Mouse (Mus musculus) midbrain, embryonic 10.5 days (tissue): Measurements from ENCODE around the gene Pnrc2. TPM values are rescaled to one million over a fixed set of nuclear protein-coding genes. Genes with fewer than 3 reads are reported as not detected.

Experiments
- DNase-seq: peaks from one replicate; pipeline ENCODE4 v3.0.0-alpha.2; 2017; ENCODE audit warnings: low spot score
- H3K27ac ChIP-seq: fragments of 300-500 bp; sonication (generic); replicated peaks from 2 replicates; pipeline ENCODE4 v1.5.1; 2016; ENCODE audit warnings: mild to moderate bottlenecking
- H3K27me3 ChIP-seq: fragments of 300-500 bp; sonication (generic); 2 replicates; pipeline ENCODE4 v1.6.1; 2016; ENCODE audit warnings: low read depth, mild to moderate bottlenecking; ENCODE audit not compliant: poor library complexity, severe bottlenecking
- H3K36me3 ChIP-seq: fragments of 300-500 bp; sonication (generic); 2 replicates; pipeline ENCODE4 v1.6.1; 2016; ENCODE audit warnings: mild to moderate bottlenecking, moderate library complexity
- H3K4me1 ChIP-seq: fragments of 300-500 bp; sonication (generic); 2 replicates; pipeline ENCODE4 v1.6.1; 2016
- H3K4me3 ChIP-seq: fragments of 300-500 bp; sonication (generic); 2 replicates; pipeline ENCODE4 v1.5.1; 2016; ENCODE audit warnings: mild to moderate bottlenecking, moderate library complexity
- H3K9me3 ChIP-seq: fragments of 300-500 bp; sonication (generic); replicated peaks from 2 replicates; pipeline ENCODE4 v1.6.1; 2016; ENCODE audit warnings: mild to moderate bottlenecking
- WGBS: fragments of 180-500 bp; shearing (Covaris S2); methylation state at CpG from one replicate; pipeline ENCODE4 v1.1.7; 2016; 5-methylcytosine and 5-hydroxymethylcytosine counted together
- polyA plus RNA-seq: library from polyadenylated mRNA; unstranded; fragments of >200 nt; fragmentation: Nextera tagmentation; extraction: Ambion mirVana; gene quantifications from 2 replicates; pipeline ENCODE4 v1.2.1, GENCODE M21; 2016

Pnrc2 gene
- polyA plus RNA-seq, 1 experiment from 2014 or later, result 225 TPM

DNA sequence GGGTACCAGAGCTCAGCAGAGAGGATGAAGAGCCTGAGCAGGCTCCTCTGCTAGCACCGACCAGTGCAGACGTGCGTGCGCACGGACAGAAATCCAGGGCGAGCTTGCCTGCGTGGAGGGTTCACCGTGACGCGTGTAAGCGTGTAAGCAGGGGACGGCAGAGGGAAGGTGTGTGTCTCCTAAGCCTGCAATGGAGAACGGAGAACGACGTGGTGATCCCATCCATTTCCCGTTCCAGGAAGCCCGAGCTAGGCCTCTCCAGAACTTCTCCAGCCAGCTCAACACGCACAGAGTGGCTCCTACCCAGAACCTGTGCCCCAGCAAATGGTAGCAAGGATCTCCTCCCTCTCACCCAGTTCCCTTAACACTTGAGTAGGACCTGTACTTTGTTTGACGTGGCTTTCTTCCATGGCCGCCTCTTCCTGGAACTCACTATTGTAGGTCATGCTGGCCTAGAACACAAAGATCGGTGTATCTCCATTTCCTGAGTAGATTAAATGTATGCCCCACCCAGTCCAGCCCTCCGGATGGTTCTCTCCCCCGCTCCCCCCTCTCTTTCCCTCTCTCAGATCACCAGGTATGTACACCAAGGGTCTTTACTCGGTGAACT is 14.9 kb upstream of the Pnrc2 start:
- no peak overlapping the region for H3K27ac ChIP-seq
- peaks cover 13% of the 10 kb centered on the region for H3K4me1 ChIP-seq
- H3K36me3 ChIP-seq, result no peaks in the 10 kb centered on the region
- no peaks in the 10 kb centered on the region for H3K9me3 ChIP-seq
- WGBS, result 92% methylated on average over 24 of the region's 24 CpGs
- H3K4me3 ChIP-seq, result no peak overlapping the region
- no peaks in the 10 kb centered on the region for H3K27me3 ChIP-seq
- no peak for DNase-seq

DNA sequence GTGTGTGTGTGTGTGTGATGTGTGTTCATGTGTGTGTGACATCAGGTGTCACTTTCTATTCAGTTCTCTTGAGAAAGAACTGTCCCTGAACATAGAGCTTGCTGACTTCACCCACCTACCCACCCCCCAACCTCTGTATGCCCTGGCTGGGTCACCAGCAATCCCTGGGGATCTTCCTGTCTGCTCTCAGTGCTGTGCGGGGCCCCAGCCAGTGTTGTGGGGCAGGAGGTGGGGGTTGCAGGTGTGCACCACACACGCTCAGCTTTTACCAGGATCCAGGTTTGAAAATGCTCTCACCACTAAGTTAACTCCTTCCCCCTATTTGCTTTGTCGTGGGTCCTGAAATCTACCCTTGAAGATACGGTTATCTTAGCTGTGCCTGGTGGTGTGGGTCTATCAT is 12.5 kb upstream of the Pnrc2 start:
- WGBS, result 91% methylated on average over 4 of the region's 4 CpGs
- Histone ChIP-seq H3K27ac (no peak overlapping the region), H3K4me3 (no peak overlapping the region)

DNA sequence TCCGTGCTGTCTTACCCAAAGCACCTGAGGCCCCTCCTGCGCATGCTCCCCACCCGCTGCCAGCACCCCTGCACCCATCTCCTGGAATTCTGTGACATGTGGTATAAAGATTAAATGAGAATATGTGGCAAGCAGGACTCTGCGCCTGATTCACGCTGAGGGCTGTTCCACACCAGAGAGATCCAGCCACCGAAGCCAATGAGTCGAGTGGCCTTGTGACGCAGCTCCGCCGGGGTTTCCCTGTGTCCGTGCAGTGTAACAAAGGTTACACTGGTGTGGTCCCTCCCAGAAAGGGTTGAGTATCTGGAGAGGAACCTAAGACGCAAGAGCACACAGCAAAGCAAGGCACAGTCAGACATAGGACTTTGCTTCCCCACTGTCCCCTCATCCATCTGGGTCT is 12.0 kb upstream of the Pnrc2 start:
- Histone ChIP-seq H3K9me3 (no peaks in the 10 kb centered on the region), H3K27me3 (no peaks in the 10 kb centered on the region), H3K4me1 (peaks cover 21% of the 10 kb centered on the region), H3K4me3 (no peak overlapping the region), H3K36me3 (no peaks in the 10 kb centered on the region), H3K27ac (no peak overlapping the region)
- WGBS, result 93% methylated on average over 12 of the region's 12 CpGs
- no peak for DNase-seq

More for the DNA sequence above, 12.5 kb upstream of the Pnrc2 start:
- Histone ChIP-seq H3K9me3 (no peaks in the 10 kb centered on the region), H3K36me3 (no peaks in the 10 kb centered on the region), H3K27me3 (no peaks in the 10 kb centered on the region), H3K4me1 (peaks cover 21% of the 10 kb centered on the region)
- DNase-seq, result no peak

DNA sequence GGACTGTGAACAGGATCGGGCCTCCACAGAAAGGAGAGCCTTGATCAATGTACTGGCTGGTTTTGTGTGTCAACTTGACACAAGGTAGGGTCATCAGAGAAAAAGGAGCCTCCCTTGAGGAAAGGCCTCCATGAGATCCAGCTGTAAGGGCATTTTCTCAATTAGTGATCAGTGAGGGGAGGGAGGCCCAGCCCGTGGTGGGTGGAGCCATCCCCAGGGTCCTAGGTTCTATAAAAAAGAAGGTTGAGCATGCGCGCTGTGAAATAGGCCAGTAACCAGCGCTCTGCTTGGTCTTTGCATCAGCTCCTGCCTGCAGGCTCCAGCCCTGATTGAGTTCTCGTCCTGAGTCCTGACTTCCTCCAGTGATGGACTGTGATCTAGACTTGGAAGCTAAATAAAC is 10.9 kb upstream of the Pnrc2 start:
- Histone ChIP-seq H3K4me1 (peaks cover 21% of the 10 kb centered on the region), H3K27me3 (no peaks in the 10 kb centered on the region), H3K27ac (no peak overlapping the region; the same call in 1 of the 2 replicates), H3K36me3 (no peaks in the 10 kb centered on the region), H3K9me3 (no peaks in the 10 kb centered on the region), H3K4me3 (no peak overlapping the region)
- WGBS, result 59% methylated on average over 6 of the region's 6 CpGs
- no peak for DNase-seq

DNA sequence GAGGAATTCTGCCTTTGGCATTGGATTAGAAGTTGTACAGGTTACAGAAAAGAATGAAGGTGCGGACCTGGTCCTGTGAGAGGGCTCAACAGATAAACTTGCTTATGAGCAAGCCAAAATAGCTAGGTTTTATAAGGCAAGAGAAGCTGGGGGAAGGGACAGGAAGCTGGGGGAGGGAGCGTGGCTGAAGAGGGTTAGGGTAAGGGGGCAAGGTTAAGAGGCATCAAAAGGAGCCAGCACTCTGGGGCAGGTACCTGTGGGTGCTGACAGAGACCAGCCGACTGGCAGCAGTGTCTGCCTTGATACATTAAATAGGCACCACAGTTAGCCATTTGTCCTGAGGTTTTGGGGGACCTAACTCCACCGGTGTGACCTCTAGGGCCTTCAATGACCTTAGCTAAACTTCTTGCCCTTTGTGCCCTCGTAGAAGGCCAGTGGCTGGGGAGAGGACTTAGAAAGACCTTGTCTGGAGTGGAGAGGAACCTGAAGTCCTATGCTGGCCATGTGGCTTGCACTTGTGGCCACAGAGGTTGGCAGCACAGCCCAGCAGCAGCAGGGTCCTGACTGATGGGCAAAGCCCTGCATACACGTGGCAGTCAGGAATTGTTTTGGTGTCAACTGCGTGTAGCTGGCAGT is 10.3 kb upstream of the Pnrc2 start:
- Histone ChIP-seq H3K9me3 (no peaks in the 10 kb centered on the region), H3K27ac (no peak overlapping the region; the same call in 1 of the 2 replicates), H3K36me3 (no peaks in the 10 kb centered on the region), H3K4me3 (no peak overlapping the region), H3K27me3 (no peaks in the 10 kb centered on the region), H3K4me1 (peaks cover 21% of the 10 kb centered on the region)
- no peak for DNase-seq
- 65% methylated on average over 7 of the region's 7 CpGs for WGBS

DNA sequence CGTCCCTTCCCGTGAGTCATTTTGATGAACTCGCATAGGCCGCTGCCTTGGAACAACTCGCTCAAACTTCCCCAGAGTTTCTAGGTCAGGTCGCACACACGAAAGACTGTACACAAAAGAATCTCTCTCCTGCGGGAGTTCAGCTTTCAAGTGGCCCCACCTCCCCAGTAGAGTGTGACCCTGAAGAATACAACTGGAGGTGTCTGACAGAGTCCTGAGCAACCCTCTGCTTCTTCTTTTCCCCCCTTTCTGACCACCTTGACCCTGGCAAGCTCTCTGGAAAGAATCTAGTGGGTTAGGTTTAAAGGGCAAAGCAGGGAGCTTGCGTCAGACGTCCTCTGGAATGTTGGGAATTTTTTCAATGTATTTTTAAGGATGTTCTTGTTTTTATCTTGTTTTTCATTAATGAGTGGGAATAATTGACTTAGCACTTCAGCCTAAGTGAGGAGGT is 9.8 kb upstream of the Pnrc2 start:
- Histone ChIP-seq H3K36me3 (no peaks in the 10 kb centered on the region), H3K4me3 (no peak overlapping the region), H3K27ac (no peak overlapping the region), H3K9me3 (no peaks in the 10 kb centered on the region), H3K27me3 (no peaks in the 10 kb centered on the region), H3K4me1 (peaks cover 21% of the 10 kb centered on the region)
- peak; percentile 10 for DNase-seq
- 57% methylated on average over 10 of the region's 10 CpGs for whole genome bisulfite sequencing

DNA sequence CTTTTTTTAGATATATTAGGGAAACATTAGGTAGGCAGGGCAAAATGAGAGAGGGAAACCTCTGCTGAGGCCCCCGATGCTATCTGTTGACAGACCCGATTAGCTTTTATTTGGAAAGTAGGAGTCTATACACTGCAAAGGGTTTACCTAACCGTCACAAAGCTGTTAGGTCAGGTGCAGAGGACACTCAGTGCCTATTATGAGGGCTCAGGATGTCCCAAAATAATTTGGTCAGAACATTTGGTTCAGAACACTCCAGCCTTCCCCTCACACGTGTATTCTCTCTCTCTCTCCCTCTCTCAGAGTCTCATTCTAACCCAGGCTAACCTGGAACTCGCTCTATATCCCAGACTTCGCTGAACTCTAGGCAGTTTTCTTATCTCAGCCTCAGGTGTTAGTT is 8.4 kb upstream of the Pnrc2 start:
- DNase-seq, result peak; percentile 8
- 83% methylated on average over 6 of the region's 6 CpGs for WGBS
- no peaks in the 10 kb centered on the region for H3K9me3 ChIP-seq
- peaks cover 23% of the 10 kb centered on the region for H3K4me1 ChIP-seq
- H3K4me3 ChIP-seq, result no peak overlapping the region
- no peaks in the 10 kb centered on the region for H3K27me3 ChIP-seq
- no peak overlapping the region for H3K27ac ChIP-seq
- no peaks in the 10 kb centered on the region for H3K36me3 ChIP-seq

DNA sequence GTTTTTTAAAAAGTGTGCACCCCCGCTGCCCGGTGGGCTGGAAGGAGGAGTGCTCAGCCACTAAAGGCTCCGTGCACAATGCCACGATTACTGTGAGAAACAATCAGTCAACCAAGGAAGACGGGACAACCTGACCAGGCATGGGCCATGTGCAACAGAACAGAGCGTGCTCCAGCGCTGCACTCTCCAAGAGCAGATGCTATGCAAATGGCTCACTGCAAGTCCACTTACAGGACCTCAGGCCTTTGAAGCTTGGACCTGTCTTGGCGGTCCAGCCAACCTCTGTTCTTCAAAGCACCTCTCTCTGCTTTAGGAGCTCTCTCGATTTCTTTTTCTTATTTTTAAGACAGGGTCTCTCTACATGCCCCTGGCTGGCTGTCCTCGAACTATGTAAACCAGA is 6.9 kb upstream of the Pnrc2 start:
- DNase-seq, result peak; percentile 10
- Histone ChIP-seq H3K4me3 (no peak overlapping the region), H3K36me3 (no peaks in the 10 kb centered on the region), H3K27me3 (no peaks in the 10 kb centered on the region), H3K27ac (no peak overlapping the region), H3K9me3 (no peaks in the 10 kb centered on the region), H3K4me1 (peaks cover 37% of the 10 kb centered on the region)
- WGBS, result 85% methylated on average over 10 of the region's 10 CpGs

DNA sequence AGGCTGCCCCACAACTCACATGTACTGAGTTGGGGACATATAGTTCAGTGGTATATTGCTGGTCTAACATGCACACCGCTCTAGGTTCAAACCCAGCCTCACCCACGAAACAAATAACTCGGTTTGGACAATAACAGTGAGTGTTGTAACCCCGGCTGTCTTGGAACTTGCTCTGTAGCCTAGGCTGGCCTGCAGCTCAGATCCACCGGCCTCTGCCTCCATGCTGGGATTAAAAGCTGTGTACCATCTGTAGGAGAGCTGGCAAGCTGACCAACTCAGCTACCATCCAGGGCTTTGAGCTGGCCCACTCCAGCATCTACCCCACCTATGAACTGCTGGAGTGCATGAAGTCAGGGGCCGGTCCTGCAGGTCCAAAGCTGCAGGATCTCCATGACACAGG is 6.4 kb upstream of the Pnrc2 start:
- peak overlapping the region; percentile 14; the same call in 1 of the 2 replicates for H3K27ac ChIP-seq
- 97% methylated on average over 6 of the region's 6 CpGs for WGBS

DNA sequence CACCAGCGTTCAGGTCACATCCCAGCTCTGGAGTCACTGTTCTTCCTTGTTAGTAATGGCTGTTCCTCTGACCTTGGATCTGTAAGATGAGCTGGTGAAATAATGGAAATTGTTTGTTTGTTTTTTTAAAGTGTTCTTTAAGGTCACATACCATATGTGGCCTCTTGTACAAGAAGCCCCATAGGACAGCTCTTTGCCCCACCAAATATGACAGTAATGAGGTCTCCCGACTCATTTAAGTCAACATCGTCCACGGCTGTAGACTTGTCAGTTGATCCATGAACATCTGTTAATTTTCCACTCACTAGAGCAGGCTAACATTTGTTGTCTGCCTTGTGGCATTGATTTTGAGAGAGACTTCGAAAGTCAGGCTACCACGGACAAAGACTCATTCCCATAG is 5.4 kb upstream of the Pnrc2 start:
- 76% methylated on average over 6 of the region's 6 CpGs for WGBS

More for the DNA sequence above, 6.4 kb upstream of the Pnrc2 start:
- H3K9me3 ChIP-seq, result no peaks in the 10 kb centered on the region
- peaks cover 43% of the 10 kb centered on the region for H3K4me1 ChIP-seq
- no peak overlapping the region for H3K4me3 ChIP-seq
- H3K36me3 ChIP-seq, result no peaks in the 10 kb centered on the region
- no peaks in the 10 kb centered on the region for H3K27me3 ChIP-seq
- peak; percentile 10 for DNase-seq

DNA sequence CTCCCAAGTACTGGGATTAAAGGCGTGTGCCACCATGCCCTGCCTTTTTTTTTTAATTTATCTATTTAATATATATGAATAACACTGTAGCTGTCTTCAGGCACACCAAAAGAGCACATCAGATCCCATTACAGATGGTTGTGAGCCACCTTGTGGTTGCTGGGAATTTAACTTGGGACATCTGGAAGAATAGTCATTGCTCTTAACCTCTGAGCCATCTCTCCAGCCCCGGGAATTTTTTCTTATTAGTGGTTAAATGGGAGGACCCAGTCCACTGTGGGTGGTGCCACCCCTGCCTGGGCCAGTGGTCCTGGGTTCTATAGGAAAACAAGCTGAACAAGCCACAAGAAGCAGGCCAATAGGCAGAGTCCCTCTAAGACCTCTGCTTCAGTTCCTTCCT is 4.1 kb upstream of the Pnrc2 start:
- DNase-seq, result peak; percentile 11
- 75% methylated on average over 2 of the region's 2 CpGs for WGBS

More for the DNA sequence above, 5.4 kb upstream of the Pnrc2 start:
- H3K27ac ChIP-seq, result no peak overlapping the region
- H3K9me3 ChIP-seq, result no peaks in the 10 kb centered on the region
- peaks cover 45% of the 10 kb centered on the region for H3K4me1 ChIP-seq
- peak; percentile 13 for DNase-seq
- H3K36me3 ChIP-seq, result no peaks in the 10 kb centered on the region
- H3K4me3 ChIP-seq, result no peak overlapping the region
- no peaks in the 10 kb centered on the region for H3K27me3 ChIP-seq

DNA sequence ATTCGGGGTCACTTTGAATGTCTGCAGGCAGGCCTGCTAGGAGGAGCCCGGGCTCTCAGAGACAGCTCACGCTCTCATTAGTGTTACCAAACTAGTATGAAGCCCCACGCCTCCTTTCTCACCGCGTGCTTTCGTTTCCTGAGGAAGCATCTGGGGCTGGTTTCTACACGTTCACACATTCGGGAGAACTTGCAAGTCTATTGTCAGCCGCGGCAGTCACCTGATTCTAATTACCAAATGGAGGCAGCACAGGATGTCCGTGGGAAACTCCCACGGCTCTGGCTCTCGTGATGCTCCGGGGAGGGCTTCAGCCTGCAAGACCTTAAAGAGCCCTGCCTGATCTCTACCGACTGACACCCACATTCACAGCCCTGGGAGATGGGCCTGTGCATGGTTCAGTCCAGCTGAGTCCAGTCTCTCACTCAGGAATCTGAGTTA is 3.0 kb upstream of the Pnrc2 start:
- H3K4me1 ChIP-seq, result peaks cover 45% of the 10 kb centered on the region
- peak; percentile 54 for DNase-seq
- peak overlapping the region; percentile 39 for H3K4me3 ChIP-seq
- no peaks in the 10 kb centered on the region for H3K27me3 ChIP-seq
- peak overlapping the region; percentile 100 for H3K27ac ChIP-seq
- peaks cover 14% of the 10 kb centered on the region for H3K36me3 ChIP-seq
- no peaks in the 10 kb centered on the region for H3K9me3 ChIP-seq
- 8% methylated on average over 16 of the region's 16 CpGs for WGBS

More for the DNA sequence above, 4.1 kb upstream of the Pnrc2 start:
- Histone ChIP-seq H3K27me3 (no peaks in the 10 kb centered on the region), H3K4me1 (peaks cover 36% of the 10 kb centered on the region), H3K36me3 (peaks cover 3% of the 10 kb centered on the region), H3K4me3 (no peak overlapping the region), H3K27ac (no peak overlapping the region), H3K9me3 (no peaks in the 10 kb centered on the region)

DNA sequence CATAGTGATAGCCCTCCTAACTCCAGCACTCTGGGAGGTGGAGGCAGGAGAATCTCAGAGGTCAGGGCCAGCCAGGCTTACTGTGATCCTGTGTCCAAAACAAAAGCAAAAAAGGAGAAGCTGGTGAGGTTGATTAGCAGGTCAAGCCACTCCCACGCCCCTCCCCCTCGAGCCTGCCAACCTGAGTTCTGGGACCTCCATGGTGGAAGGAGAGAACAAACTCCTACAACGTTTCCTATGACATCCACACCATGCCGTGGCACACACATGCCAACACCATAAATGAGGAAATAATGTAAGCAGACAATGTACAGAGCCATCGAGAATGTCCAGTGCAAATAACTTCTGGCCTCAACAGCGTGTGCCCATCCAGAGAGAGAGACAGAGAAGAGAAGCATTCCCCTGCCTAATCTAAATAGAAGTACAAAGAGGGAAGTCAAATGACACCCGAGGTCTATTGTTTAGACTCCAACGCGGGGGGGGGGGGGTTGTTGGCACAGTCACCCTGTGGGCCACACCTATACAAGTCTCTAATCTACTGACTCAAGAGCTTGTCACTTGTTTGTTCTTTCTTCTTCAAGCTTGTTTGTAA is 2.4 kb upstream of the Pnrc2 start:
- Histone ChIP-seq H3K9me3 (no peaks in the 10 kb centered on the region), H3K4me3 (peak overlapping the region; percentile 39), H3K27me3 (no peaks in the 10 kb centered on the region), H3K4me1 (peaks cover 50% of the 10 kb centered on the region), H3K27ac (peak overlapping the region; percentile 100), H3K36me3 (peaks cover 19% of the 10 kb centered on the region)
- WGBS, result 9% methylated on average over 9 of the region's 9 CpGs
- DNase-seq, result peak; percentile 62
